Mouse (Mus musculus) cerebral cortex, adult 2 months (tissue): ENCODE data around the gene Abca2.

ENCODE experiments used
- WGBS: fragments of 180-500 bp; shearing (Covaris S2); methylation state at CpG from one replicate; pipeline ENCODE4 v1.1.7; 2018; 5-methylcytosine and 5-hydroxymethylcytosine counted together

Abca2 gene

DNA sequence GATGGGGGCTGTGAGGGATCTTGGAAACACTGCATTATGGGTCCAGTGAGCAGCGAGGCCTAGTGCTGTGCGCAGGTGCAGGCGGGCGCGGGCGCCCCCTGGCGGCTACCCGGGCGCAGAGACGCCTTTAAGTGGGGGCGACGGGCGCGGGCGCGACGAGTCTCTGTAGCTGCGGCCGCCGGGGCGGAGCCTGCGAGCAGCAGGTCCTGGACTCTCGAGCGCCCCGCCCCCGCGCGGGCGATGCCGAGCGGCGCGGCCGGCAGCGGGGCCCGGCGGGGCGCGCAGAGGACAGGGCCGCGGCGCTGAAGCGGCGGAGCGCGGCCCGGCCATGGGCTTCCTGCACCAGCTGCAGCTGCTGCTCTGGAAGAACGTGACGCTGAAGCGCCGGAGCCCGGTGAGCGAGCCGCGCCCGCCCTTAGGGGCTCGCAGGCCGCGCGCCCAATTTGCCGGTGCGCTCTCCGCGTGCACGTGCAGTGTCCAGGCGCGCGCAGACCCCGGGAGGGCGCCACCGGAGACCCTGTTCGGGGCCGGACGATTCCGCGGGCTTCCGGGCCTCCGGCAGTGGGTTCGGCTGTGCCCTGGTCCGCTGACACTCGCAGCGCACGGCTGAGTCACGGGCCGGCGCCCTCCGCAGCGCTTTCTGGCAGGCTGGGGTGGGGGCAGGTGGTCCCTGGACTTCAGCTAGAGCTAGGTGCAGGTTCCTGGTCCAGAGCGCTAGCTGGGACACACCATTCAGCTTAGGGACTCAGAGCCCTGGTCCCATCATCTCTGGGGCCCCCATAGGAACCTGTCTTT, at the start of gene Abca2:
Gene Abca2 (plus strand): TSS at position 262 of the 795 bp plus-strand sequence.
- WGBS = under 1% methylated on average over 89 of the region's 89 CpGs

DNA sequence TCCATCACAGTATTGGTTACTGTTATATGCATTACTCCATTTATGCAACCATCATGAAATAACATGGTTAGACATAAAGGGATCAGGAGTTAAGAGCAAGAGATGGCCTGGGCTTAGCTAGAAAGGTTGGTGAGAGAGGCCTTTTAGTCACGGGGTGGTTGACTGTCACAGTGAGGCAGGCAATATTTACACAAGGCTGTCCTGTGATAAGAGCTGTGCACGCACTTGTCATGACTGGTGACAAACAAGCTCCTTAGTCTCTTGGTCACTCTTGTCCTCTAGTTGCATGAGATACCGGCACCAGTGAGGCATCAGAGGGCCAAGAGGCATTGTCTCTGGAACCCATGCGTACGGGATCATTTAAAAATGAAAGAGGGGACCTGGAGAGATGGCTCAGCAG, 44.0 kb upstream of the Abca2 start:
- 95% methylated on average over 5 of the region's 5 CpGs for WGBS

DNA sequence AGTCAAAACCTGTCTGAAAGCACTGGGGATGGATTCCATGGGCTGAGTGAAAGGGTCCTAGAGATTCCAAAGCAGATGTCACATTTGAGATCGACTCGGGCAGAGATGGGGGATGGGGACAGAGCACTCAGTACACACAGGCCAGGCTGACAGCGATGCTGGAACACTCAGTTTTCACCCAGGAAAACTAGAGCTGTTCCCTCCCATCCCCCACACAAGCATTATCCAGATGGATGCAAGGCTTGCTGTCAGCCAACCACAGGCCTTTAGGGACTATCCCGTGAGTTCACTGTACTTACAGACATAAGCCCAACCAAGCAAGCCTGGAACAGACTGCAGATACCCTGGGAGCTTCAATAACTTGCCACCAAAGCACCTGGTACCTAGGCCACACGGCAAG, 37.2 kb upstream of the Abca2 start:
- WGBS = 84% methylated on average over 5 of the region's 5 CpGs

DNA sequence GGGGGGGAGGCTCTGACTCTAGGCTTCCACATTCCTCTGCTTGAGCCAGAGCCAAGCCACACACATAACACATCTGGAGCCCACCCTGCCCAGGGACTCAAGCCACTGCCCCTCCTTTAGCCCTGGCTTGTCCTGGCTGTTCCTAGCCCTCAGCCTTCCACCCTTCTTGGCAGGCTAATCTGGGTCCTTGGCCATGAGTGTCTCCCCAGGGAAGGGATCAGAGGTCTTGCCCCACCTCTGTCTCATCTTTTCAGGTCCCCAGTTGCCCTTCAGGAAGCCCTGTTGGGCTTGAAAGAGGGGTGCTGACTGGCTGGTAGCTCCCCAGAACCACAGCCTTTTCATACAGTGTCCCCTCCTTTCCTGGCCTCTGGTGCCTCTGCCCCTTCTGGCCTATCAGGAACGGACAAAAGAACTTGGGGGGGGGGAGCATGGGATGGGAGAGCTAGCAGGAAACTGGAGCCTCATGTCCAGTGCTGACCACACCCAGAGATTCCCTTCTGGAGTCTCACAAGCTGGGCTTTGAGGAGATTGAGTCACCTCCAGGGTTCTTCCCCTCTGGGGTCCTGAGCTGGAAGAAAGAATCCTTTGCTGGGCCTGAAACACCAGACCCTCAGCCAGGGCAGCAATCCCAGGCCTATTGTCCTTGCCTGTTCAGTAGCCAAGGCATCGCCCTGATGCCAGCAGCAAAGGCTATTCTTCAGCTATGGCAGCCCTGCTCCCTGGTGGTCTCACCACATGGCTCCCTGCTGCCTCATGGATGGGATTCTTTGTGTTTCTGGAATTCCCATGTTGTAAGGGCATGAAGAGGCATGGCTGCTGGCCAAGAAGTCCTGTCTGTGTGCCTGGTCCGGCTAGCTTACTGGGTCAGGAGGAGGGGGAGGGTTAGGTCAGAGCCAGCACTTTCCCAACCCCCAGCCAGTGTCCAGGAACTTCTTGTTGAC, 34.0 kb upstream of the Abca2 start:
- 52% methylated on average over 3 of the region's 3 CpGs for WGBS

DNA sequence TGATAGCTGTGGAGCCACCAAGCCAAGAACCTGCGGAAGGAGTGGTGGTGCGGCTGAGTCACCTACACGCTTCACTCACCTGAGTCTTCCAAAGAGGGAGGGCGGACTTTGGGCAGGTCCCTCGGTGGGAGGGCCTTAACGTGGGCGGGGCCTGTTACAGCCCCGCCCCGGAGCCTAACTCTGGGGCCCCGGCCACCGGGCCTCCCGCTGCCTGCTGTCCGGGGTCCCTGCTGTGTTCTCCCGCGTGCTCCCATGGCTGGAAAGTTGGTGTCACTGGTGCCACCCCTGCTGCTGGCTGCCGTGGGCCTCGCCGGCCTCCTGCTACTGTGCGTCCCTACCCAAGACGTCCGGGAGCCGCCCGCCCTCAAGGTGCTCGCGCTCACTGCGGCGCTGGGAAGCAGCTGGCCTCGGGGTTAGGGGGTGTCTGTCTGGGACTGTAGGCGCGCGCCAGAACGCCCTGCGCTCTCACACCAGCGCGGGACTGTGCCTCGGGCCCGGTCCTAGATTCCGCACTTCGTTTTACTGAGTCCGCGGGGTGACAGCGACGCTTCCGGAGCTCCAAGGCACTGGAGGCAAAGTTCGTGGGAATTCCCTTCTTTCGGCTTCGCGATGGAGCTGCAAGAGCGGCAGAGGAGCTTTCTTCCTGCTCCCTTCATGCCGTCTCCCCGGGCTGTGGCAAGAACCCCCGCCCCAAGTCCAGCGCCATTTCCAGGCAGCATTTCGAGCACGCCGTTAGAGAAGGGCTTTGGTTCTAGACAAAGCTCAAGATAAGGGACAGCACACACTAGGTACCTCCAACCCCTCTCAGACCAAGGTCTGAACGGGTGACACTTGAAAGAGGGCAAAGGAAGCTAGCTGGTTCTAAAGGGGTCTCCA, 32.5 kb upstream of the Abca2 start, which contains the start of gene Entpd2:
Gene Entpd2 (plus strand): TSS at position 154 of the 876 bp plus-strand sequence.
- WGBS = 5% methylated on average over 57 of the region's 57 CpGs

DNA sequence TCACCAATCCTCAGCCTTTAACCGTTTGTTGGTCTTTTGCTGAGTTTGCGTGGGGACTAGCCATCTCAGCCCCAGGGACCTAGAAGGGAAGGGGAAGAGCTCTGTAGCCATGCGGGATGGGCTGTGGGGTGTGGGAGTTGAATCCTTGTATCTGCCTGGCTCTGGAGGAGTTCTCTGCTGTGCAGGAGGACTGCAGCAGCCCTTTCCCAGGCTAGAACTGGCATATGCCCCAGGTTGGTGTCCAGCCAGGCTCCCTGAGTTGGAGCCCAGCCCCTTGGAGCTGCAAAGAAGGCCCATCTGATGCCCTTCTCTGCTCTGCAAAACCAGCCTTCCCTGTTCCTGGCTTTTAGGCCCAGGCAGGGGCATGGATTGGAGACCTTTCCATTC, 31.9 kb upstream of the Abca2 start:
- WGBS = 63% methylated on average over 3 of the region's 3 CpGs

DNA sequence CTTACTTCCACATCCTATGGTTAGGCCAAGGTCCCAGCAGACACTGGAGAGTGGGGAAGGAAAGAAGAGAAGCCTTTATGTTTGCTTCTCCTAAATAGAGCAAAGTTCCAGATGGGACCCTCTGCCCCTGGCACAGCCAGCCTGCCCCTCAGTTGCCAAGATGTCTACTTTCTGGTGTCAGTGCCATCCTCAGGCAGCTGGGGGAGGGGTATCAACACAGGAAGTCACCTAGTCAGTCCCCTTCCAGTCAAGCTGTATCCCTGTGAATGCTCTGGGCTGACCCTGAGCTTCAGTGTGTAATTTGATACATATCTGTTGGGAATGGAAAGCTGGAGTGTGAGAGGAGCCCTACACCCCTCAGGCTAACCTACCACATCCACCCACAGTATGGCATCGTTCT, 31.5 kb upstream of the Abca2 start:
- 83% methylated on average over 1 of the region's 1 CpGs for WGBS

DNA sequence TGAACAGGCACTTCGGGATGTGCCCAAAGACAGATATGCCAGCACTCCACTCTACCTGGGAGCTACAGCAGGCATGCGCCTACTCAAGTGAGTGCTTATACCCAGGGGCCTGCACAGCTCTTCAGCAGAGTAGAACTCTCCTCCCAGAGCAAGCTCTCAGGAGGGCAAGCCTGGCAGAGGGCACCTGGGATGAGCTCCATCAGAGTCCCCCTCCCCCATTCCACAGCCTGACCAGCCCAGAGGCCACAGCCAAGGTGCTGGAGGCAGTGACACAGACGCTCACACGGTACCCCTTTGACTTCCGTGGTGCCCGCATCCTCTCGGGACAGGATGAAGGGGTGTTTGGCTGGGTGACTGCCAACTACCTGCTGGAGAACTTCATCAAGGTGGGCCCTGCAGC, 30.4 kb upstream of the Abca2 start:
- 94% methylated on average over 7 of the region's 7 CpGs for WGBS

DNA sequence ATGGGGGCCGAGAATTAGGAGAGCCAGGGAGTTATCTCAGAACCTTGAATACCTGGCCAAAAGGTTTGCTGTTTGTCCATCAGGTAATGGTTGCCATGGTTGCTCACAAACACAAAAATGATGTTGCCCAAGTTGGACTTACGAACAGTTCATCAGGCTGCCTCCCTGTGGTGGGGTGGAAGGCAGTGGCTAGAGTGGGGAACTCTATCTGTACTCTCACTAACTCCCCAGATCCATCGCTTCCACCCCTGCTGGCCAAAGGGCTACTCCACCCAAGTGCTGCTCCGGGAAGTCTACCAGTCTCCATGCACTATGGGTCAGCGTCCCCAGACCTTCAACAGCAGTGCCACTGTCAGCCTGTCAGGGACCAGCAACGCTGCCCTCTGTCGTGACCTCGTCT, 29.5 kb upstream of the Abca2 start, which contains the start of gene Npdc1:
Gene Npdc1 (plus strand): TSS at position 301 of the 400 bp plus-strand sequence.
- WGBS = 87% methylated on average over 8 of the region's 8 CpGs

DNA sequence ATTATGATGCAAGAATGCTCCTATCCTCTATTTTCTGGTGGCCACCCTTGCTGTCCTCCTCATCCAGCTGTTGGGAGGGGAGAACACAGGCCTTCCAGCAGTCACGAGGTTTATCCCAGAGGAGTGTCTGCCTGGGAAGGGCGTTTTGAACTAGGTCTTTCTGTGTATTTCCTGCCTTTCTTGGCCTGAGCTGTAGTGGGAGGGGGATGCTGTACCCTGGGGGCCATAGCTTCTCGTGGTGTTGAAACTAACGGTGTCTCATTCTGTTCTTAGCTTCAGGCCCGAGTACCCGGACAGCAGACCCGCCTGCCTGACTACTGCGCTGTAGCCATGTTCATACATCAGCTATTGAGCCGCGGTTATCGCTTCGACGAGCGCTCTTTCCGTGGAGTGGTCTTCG, 28.2 kb upstream of the Abca2 start:
- WGBS = 24% methylated on average over 16 of the region's 16 CpGs

DNA sequence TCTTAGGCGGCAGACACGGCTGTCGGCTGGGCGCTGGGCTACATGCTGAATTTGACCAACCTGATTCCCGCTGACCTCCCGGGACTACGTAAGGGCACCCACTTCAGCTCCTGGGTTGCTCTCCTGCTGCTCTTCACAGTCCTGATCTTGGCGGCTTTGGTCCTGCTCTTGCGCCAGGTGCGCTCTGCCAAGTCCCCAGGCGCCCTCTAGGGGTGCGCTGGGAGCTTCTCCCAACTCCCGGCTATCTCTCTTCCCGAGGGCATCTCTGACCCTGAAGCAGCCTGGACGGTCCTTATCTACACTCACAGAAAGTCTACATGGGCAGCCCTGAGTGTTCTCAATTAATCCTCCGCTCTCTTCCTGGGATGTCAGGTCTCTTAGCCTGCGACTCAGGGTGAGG, 27.7 kb upstream of the Abca2 start:
- 4% methylated on average over 17 of the region's 17 CpGs for whole genome bisulfite sequencing

DNA sequence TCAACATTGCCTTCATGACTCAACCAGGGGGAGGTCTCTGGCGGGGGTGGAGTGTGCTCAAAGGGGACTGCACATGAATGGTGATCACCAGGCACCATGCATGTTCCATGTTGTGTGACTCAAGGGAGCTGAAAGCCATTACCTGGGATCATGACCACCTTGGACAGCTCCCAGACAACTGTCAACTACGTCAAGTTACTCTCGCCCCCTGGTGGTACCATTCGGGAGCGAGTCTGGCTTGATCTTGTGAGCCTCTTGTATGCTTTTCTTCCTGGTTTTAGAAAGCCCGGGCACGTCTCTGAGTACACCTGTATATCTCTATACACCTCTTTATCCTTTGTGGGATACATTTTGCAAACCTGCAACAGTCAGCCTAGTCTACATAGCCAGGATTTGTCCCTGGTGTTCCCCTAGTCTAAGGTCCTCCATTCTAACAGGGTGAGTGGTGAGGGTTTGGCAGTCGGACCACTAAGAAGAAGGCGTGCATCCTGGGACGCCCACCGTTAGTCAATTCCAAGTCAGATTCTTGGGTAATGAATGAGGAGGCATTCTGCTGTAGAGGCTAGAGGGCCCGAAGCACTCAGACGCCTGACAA, 26.0 kb upstream of the Abca2 start:
- WGBS = 2% methylated on average over 13 of the region's 13 CpGs

DNA sequence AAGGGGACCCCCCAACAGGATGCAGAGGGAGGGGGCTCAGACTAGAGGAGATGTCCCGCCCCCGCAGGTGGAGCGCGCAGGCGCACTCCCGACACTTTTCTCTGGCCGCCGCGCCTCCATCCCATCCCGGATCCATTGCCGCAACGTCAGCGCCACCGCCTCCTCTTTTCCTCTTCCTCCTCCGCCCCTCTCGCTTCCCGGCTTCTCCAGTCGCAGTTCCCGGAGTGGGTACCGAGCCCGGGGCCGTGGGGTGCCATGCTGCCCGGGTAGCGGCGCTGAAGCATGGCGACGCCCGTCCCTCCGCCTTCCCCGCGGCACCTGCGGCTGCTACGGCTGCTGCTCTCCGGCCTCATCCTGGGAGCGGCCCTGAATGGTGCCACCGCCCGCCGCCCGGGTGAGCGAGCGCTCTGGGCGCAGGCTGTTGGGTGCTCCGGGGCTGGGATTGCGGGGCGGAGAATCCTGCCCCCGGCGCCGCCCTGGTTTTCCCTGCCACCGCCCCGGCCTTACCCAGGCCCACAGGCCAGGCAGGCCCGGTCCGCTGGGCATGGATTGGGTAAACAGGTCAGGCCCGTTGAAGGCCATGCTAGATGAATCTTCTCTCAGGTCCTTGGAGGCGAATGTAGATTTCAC, 25.4 kb upstream of the Abca2 start:
- WGBS = 1% methylated on average over 53 of the region's 54 CpGs

DNA sequence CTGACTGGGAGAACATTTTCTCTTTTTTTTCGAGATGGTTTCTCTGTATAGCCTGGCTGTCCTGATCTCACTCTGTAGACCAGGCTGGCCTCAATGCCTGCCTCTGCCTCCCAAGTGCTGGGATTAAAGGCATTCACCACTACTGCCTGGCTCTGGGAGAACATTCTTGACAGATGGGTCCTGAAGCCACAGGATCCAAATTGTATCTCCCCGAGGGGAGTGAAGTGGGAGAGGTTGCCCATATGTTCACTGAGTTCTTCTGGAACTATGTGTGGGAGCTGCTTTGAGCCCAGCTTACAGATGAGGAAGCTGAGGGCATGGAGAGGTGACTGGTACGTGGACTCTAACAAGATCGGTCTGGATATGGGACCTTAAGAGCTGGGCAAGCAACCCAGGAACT, 24.5 kb upstream of the Abca2 start:
- 43% methylated on average over 4 of the region's 4 CpGs for WGBS

DNA sequence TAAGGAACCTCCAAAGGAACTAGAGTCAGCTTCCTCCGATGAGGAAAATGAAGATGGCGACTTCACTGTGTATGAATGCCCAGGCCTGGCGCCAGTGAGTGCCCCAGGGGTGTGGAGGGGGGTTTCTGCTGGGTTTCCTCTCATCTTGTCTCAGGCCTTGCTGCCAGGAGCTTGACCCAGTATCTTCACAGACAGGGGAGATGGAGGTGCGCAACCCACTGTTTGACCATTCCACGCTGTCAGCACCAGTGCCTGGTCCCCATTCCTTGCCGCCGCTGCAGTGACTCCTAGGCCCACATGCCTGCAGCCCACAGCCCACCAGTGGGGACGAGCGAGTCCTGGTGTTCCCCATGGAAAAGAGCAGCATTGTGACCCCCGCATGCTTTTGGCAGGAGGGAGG, 19.6 kb upstream of the Abca2 start:
- 86% methylated on average over 10 of the region's 10 CpGs for WGBS

DNA sequence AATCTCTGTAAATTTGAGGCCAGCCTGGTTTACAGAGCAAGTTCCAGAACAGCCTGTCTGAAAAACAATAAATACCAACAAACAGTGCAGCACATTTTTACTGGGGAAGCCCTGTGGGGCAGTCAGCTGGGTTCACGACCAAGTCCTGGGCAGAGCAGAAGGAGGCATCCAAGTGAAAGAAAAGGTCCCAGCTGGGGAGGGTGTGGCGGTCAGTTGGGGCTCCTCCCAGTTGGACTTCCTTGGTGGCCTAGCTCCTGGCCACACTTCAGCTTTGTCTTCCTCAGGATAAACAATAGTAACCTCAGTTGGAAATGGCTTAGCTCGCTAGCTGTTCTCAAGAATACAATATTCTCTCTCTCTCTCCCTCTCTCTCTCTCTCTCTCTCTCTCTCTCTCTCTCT, 11.1 kb upstream of the Abca2 start:
- 46% methylated on average over 3 of the region's 3 CpGs for WGBS

DNA sequence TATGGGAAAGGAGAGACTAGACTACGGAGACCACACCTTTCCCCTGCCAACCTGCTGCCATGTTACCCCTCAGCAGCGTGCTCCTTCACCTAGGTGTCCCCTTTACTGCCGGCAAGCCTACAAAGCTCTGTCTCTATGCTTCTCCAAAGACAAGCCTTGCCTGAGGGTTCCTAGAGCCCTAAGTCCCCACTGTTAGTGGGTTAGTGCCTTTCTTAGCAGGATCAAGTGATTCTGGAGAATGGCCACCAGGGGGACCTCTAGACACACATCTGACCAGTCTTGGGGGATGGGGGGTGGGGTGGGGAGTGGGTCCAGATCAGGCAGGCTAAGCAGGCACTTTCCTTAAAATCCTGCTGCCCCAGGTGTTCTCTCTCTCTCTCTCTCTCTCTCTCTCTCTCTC, 6.6 kb upstream of the Abca2 start:
- 23% methylated on average over 3 of the region's 3 CpGs for WGBS

DNA sequence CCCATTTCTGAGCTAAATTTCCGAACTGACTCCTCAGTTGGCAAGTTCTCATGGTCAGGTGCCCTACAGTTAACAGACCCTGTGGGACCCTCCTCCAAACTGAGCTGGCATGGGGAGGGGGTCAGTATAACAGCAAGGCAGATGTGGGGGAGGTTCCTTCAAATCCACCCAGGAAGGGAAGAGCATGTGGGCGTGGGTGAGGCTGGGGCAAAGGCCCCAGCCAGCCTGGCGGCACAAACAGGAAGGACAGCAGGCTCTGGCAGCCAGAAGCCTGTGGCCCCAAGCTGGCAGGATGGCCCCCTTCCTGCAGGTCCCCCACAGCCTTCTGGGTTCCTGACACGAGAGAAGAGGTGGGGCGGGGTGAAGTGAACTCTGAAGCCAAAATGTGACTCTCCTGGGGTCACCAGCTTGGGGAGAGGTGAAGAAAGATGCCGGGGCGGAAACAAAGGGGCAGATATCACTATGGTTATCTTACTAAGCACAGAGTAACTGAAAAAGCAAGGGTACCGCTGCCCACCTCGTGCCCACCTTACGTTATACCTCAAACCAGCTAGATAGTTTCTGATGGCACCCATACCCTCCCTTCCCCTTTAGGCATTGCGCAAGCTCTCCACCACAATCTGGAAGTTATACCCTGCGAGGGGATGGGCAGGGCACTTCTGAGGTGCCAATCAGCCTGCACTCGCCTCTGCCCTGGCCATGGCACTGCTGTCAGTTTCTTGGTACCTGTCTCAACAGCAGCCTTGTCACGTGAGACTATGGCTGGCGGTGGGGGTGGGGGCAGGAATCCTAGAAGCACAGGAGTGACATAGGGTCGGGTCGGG, 5.7 kb upstream of the Abca2 start, which contains the start of gene Fut7:
Gene Fut7 (plus strand): TSS at position 681 of the 824 bp plus-strand sequence.
- WGBS = 71% methylated on average over 17 of the region's 17 CpGs

DNA sequence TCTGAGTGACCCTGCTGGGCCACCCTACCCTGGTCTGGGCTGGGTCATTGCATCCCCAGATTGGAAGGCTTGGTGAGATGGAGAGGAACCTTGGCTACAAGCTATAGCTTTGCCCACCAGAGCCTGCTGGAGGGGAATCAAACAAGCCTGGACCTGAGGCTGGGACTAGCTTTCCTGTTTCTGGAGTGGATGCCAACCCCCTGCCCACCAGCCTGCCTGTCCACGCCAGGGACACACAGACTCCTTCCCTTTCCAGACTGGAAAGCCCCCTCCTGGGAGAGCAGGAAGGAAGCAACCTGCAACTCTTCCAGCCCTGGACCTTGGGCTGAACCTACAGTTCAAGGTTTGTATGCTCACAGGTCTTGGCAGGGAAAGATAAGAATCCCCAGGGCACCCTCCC, 4.9 kb upstream of the Abca2 start:
- WGBS = 78% methylated on average over 1 of the region's 1 CpGs

DNA sequence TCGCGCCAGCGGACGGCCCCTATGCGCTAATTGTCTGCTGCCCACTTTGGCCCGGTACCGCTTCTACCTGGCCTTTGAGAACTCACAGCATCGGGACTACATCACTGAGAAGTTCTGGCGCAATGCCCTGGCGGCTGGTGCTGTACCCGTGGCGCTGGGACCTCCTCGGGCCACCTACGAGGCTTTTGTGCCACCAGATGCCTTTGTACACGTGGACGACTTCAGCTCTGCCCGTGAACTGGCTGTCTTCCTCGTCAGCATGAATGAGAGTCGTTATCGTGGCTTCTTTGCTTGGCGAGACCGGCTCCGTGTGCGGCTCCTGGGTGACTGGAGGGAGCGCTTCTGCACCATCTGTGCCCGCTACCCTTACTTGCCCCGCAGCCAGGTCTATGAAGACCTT, 3.0 kb upstream of the Abca2 start:
- 63% methylated on average over 27 of the region's 27 CpGs for WGBS
